Mouse (Mus musculus) spleen, adult 2 months (tissue): ENCODE results near the gene Tmem129.

Experiments used
- CTCF ChIP-seq: fragments of 200-500 bp; IDR thresholded peaks from 2 replicates; pipeline ENCODE4 v1.5.1; 2011; ENCODE audit warnings: mild to moderate bottlenecking, inconsistent platforms; ENCODE audit not compliant: insufficient read depth, insufficient read length, insufficient replicate concordance; ENCODE audit errors: extremely low read depth
- POLR2A ChIP-seq: fragments of 200-500 bp; IDR thresholded peaks from 2 replicates; pipeline ENCODE4 v1.6.1; 2011; ENCODE audit warnings: low read depth, low read length, inconsistent platforms

GRCm38 (mm10) chr5:33622671-33623070 is 35.5 kb downstream of the Tmem129 start:
- TF ChIP-seq CTCF (no peak), POLR2A (no peak)
